Mouse (Mus musculus): ENCODE results near the gene Olfr1099. TPM values are rescaled to one million over a fixed set of nuclear protein-coding genes. Genes with fewer than 3 reads are reported as not detected.

Olfr1099 gene
- total RNA-seq (2021) = not detected

DNA sequence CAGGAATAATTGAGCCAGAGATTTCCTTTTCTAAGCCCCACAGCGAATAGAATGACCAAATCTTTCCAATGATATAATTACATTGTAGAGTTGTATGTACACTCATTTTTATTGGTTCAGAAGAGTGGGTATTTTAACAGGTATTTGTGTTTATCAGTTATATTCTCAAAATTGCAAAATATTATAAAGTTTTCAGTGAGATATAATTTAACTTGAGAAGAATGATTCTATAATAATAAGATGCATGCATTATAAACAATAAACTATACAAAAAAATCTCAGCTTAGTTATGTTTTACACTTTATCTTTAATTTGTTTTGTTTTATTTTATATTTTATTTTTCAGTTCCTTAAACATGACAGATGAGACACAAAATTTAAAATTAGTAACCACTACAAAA lies at the start of gene Olfr1099:
Gene Olfr1099, minus strand, starts transcription at position 101 of the 400 bp plus-strand sequence.
- DNase-seq (ENCODE audit: extremely low spot score in 1 of 2, low spot score in 1 of 2) = no peak

- no peak for DNase-seq (ENCODE audit: extremely low spot score in 1 of 2, low spot score in 1 of 2)
These were observed 37.6 kb upstream of the Olfr1099 start, which contains the start of gene Olfr1102 for GRCm38 (mm10) chr2:86998098-86998497. Olfr1102 (plus strand) TSS chr2:86998398.

GRCm38 (mm10) chr2:86991121-86991520 lies 30.6 kb upstream of the Olfr1099 start, which contains the start of gene Olfr1101:
Olfr1101 (minus strand) TSS chr2:86991221.
- no peak for DNase-seq (ENCODE audit: extremely low spot score in 1 of 2, low spot score in 1 of 2)

GRCm38 (mm10) chr2:86979854-86980253 lies 19.4 kb upstream of the Olfr1099 start, which contains the start of gene Olfr1100:
Olfr1100 (minus strand) TSS chr2:86979954.
- no peak for DNase-seq (ENCODE audit: extremely low spot score in 1 of 2, low spot score in 1 of 2)

DNA sequence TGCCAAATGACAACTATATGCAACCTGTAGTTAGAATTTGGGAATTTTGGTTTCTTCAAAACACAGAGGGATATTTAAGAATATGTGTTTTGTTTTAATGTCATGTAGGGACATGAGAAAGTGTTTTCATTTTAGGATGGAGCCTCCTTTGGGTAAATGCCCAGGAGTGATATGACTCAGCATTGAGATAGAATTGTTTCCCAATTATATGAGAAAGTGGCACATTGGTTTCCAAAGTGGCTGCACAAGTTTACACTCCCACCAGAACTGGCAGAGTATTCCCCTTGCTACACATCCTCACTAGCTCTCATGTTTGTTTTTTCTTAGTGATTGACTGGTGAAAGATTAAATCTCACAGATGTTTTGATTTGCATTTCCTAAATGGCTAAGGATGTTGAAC lies 33.9 kb downstream of the Olfr1099 start:
- no peak for DNase-seq (ENCODE audit: extremely low spot score in 1 of 2, low spot score in 1 of 2)

DNA sequence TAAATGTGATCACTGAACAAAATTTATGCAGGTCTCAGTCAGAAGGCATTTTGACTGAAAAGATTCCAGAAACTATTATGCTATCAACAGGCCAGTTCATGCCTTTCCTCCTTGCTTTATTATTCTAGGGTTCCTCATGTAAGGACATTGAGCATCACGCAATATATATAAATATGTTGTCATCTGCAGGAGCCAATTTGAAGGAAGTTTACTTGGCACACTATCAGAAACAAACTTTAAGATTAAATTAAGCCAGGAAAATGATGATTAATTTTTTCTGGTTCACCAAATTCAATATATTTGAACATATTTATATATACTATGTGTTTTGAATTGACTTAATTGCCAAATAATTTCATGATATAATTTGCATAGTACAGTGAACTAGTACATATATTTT lies 36.0 kb downstream of the Olfr1099 start, which contains the start of gene Olfr1098:
Gene Olfr1098, minus strand, starts transcription at position 101 of the 400 bp plus-strand sequence.
- no peak for DNase-seq (ENCODE audit: extremely low spot score in 1 of 2, low spot score in 1 of 2)

- DNase-seq (ENCODE audit: extremely low spot score in 1 of 2, low spot score in 1 of 2) = no peak
These were observed 54.8 kb downstream of the Olfr1099 start for GRCm38 (mm10) chr2:86905647-86906046.

Other genes starting within 250 kb of the Olfr1099 start
- not detected for gene Olfr1089, start 227.0 kb downstream of the Olfr1099 start, total RNA-seq (2021)
- not detected for gene Olfr1090, start 201.7 kb downstream of the Olfr1099 start, total RNA-seq (2021)
- gene Olfr1093, start 178.2 kb downstream of the Olfr1099 start, total RNA-seq (2021) = not detected
- not detected for gene Olfr141, start 150.7 kb downstream of the Olfr1099 start, total RNA-seq (2021)
- not detected for gene Olfr1094, start 136.0 kb downstream of the Olfr1099 start, total RNA-seq (2021)
- not detected for gene Olfr1095, start 109.0 kb downstream of the Olfr1099 start, total RNA-seq (2021)
- not detected for gene Gm13723, start 85.9 kb downstream of the Olfr1099 start, total RNA-seq (2021)
- not detected for gene Olfr1097, start 68.5 kb downstream of the Olfr1099 start, total RNA-seq (2021)
- not detected for gene Olfr1098, start 36.1 kb downstream of the Olfr1099 start, total RNA-seq (2021)
- gene Olfr1100, start 19.3 kb upstream of the Olfr1099 start, total RNA-seq (2021) = not detected
- not detected for gene Olfr1101, start 30.5 kb upstream of the Olfr1099 start, total RNA-seq (2021)
- not detected for gene Olfr1102, start 37.7 kb upstream of the Olfr1099 start, total RNA-seq (2021)
- gene Olfr1104, start 66.4 kb upstream of the Olfr1099 start, total RNA-seq (2021) = not detected
- gene Olfr1105, start 75.8 kb upstream of the Olfr1099 start, total RNA-seq (2021) = not detected
- not detected for gene Olfr1106, start 91.6 kb upstream of the Olfr1099 start, total RNA-seq (2021)
- not detected for gene Olfr1107, start 115.1 kb upstream of the Olfr1099 start, total RNA-seq (2021)
- gene Olfr1109, start 135.3 kb upstream of the Olfr1099 start, total RNA-seq (2021) = not detected
- gene Olfr259, start 153.9 kb upstream of the Olfr1099 start, total RNA-seq (2021) = not detected
- gene Olfr1110, start 179.6 kb upstream of the Olfr1099 start, total RNA-seq (2021) = not detected
- gene Olfr1111, start 191.9 kb upstream of the Olfr1099 start, total RNA-seq (2021) = not detected
- gene Olfr1112, start 227.1 kb upstream of the Olfr1099 start, total RNA-seq (2021) = not detected
- gene Olfr1113, start 248.3 kb upstream of the Olfr1099 start, total RNA-seq (2021) = not detected

Measured in layer of hippocampus, postnatal 25 days (tissue).